11 mouse cellular contexts compared by ENCODE assay signal in the genomic region with DNA sequence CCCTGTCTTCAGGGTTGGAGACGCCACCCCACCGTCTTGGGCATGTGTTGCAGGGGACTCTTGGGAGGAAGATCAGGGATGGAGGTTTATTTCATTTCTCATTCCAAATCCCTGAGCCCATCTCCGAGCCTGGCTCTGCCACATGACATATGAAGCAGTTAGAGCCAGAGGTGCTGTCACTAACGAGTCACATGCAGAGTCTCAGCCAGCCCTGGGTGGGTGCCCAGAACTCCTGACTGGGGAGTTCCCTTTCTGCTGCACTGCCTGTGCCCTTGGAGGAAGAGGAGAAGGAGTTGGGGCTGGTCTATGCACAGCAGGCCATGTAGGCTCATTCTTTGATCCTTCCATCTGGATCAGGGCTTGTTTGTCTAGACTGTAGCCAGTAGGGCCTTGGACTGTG. TPM values are rescaled to one million over a fixed set of nuclear protein-coding genes. Genes with fewer than 3 reads are reported as not detected.
DNase-seq lines count a peak whose midpoint lies in the region; ATAC-seq and TF ChIP-seq lines count a peak whose summit lies in the region.
"Had no signal": no experiment of that assay in that cellular context is flagged by ENCODE, and none has a peak within 500 bp of the region (broad histone marks: within the 10 kb centered on the region; RNA-seq: fewer than 3 reads in every experiment).

No protein-coding gene starts in this region.

- H3K36me3 ChIP-seq in forebrain, embryonic 16.5 days (ENCODE audit: control insufficient read depth, insufficient read depth) = peaks cover 2% of the 10 kb centered on the region
- peaks cover 11% of the 10 kb centered on the region for H3K36me3 ChIP-seq in forebrain, embryonic 15.5 days
- peaks cover 84% of the 10 kb centered on the region for H3K36me3 ChIP-seq in midbrain, embryonic 10.5 days
- peaks cover 65% of the 10 kb centered on the region for H3K36me3 ChIP-seq in midbrain, embryonic 13.5 days
- H3K36me3 ChIP-seq in embryonic facial prominence, embryonic 10.5 days (replicated peaks) = no peaks in the 10 kb centered on the region

- 63% methylated on average over 4 of the region's 4 CpGs for WGBS in forebrain, embryonic 16.5 days
- WGBS in forebrain, embryonic 15.5 days = 68% methylated on average over 4 of the region's 4 CpGs
- WGBS in midbrain, embryonic 10.5 days = 83% methylated on average over 4 of the region's 4 CpGs
- 78% methylated on average over 4 of the region's 4 CpGs for WGBS in midbrain, embryonic 13.5 days
- 79% methylated on average over 4 of the region's 4 CpGs for WGBS in embryonic facial prominence, embryonic 10.5 days

- TF ChIP-seq CTCF in brain, embryonic 14.5 days (IDR thresholded peaks at IDR 0.05; ENCODE audit: borderline replicate concordance, extremely low read depth, insufficient read depth, insufficient read length) = no peak

- no peak for DNase-seq in midbrain, embryonic 10.5 days (ENCODE audit: low spot score)
- peak; percentile 64 for DNase-seq in brain, embryonic 14.5 days (ENCODE audit: low read depth)
- DNase-seq in heart, postnatal 25 days (ENCODE audit: low spot score) = peak; percentile 57
- no peak for DNase-seq in B cell, adult 2 months
- DNase-seq in embryonic facial prominence, embryonic 10.5 days (ENCODE audit: low spot score) = no peak
- DNase-seq: kidney, adult 2 months; liver had no signal

- peaks cover 5% of the 10 kb centered on the region; the same call in 1 of the 2 replicates for H3K4me1 ChIP-seq in forebrain, embryonic 16.5 days (replicated peaks; ENCODE audit: control insufficient read depth, insufficient read depth, low read length)
- peaks cover 14% of the 10 kb centered on the region; the same call in 1 of the 2 replicates for H3K4me1 ChIP-seq in forebrain, embryonic 15.5 days
- peaks cover 23% of the 10 kb centered on the region for H3K4me1 ChIP-seq in midbrain, embryonic 10.5 days
- H3K4me1 ChIP-seq in midbrain, embryonic 13.5 days (replicated peaks) = peaks cover 22% of the 10 kb centered on the region
- peaks cover 15% of the 10 kb centered on the region for H3K4me1 ChIP-seq in embryonic facial prominence, embryonic 10.5 days

- no peaks in the 10 kb centered on the region for H3K9me3 ChIP-seq in forebrain, embryonic 16.5 days (ENCODE audit: control insufficient read depth, low read length)
- no peaks in the 10 kb centered on the region for H3K9me3 ChIP-seq in forebrain, embryonic 15.5 days
- H3K9me3 ChIP-seq in midbrain, embryonic 10.5 days (replicated peaks) = no peaks in the 10 kb centered on the region
- H3K9me3 ChIP-seq in midbrain, embryonic 13.5 days = no peaks in the 10 kb centered on the region
- H3K9me3 ChIP-seq in embryonic facial prominence, embryonic 10.5 days = no peaks in the 10 kb centered on the region

- intact Hi-C loops in heart, postnatal 25 days (cut with DNase I) = no loop called here

- H3K27ac ChIP-seq in forebrain, embryonic 16.5 days (ENCODE audit: low read length) = no peak overlapping the region
- no peak overlapping the region for H3K27ac ChIP-seq in forebrain, embryonic 15.5 days (replicated peaks)
- H3K27ac ChIP-seq in midbrain, embryonic 10.5 days (replicated peaks) = peak overlapping the region; percentile 4
- no peak overlapping the region for H3K27ac ChIP-seq in midbrain, embryonic 13.5 days
- no peak overlapping the region for H3K27ac ChIP-seq in embryonic facial prominence, embryonic 10.5 days (replicated peaks)

- no peak overlapping the region for H3K4me2 ChIP-seq in forebrain, embryonic 16.5 days (ENCODE audit: low read length)
- no peak overlapping the region for H3K4me2 ChIP-seq in forebrain, embryonic 15.5 days (replicated peaks)
- H3K4me2 ChIP-seq in midbrain, embryonic 13.5 days (replicated peaks) = no peak overlapping the region

- no peak overlapping the region for H3K9ac ChIP-seq in forebrain, embryonic 16.5 days (replicated peaks; ENCODE audit: low read depth, low read length)
- H3K9ac ChIP-seq in forebrain, embryonic 15.5 days (replicated peaks) = no peak overlapping the region
- no peak overlapping the region for H3K9ac ChIP-seq in midbrain, embryonic 13.5 days (replicated peaks)

- ATAC-seq in forebrain, embryonic 16.5 days = peak; percentile 53
- ATAC-seq in forebrain, embryonic 15.5 days (replicated peaks) = no peak; the same call in 1 of the 2 replicates
- ATAC-seq in midbrain, embryonic 13.5 days = no peak

- H3K27me3 ChIP-seq in forebrain, embryonic 16.5 days (replicated peaks; ENCODE audit: control insufficient read depth, insufficient read depth, low read length) = no peaks in the 10 kb centered on the region
- H3K27me3 ChIP-seq in forebrain, embryonic 15.5 days = no peaks in the 10 kb centered on the region
- peaks cover 9% of the 10 kb centered on the region for H3K27me3 ChIP-seq in midbrain, embryonic 10.5 days (ENCODE audit: low read depth, poor library complexity, severe bottlenecking)
- H3K27me3 ChIP-seq in midbrain, embryonic 13.5 days = no peaks in the 10 kb centered on the region
- no peaks in the 10 kb centered on the region for H3K27me3 ChIP-seq in embryonic facial prominence, embryonic 10.5 days (replicated peaks; ENCODE audit: low read depth, poor library complexity, severe bottlenecking)

- TF ChIP-seq POLR2A in brain, embryonic 14.5 days (IDR thresholded peaks at IDR 0.05; ENCODE audit: borderline replicate concordance, extremely low read depth, insufficient read depth, insufficient read length, poor library complexity, severe bottlenecking) = no peak

- no peak overlapping the region for H3K4me3 ChIP-seq in forebrain, embryonic 16.5 days (replicated peaks; ENCODE audit: low read length)
- H3K4me3 ChIP-seq in forebrain, embryonic 15.5 days = no peak overlapping the region
- no peak overlapping the region for H3K4me3 ChIP-seq in midbrain, embryonic 10.5 days
- no peak overlapping the region for H3K4me3 ChIP-seq in midbrain, embryonic 13.5 days (replicated peaks)
- H3K4me3 ChIP-seq in embryonic facial prominence, embryonic 10.5 days = no peak overlapping the region
- H3K4me3 ChIP-seq: myocyte had no signal

RNA-seq across cellular contexts. Expression of a gene that starts 13.5 kb away (rescaled TPM):
- polyA plus RNA-seq in forebrain, embryonic 16.5 days (2015; fragmentation: Nextera tagmentation; extraction: Ambion mirVana) = 33.8 and 37.9 TPM in 2 replicates
- 31.5 and 32.1 TPM in 2 replicates for polyA plus RNA-seq in forebrain, embryonic 15.5 days (2015; fragmentation: Nextera tagmentation; extraction: Ambion mirVana)
- polyA plus RNA-seq in midbrain, embryonic 10.5 days (2016; fragmentation: Nextera tagmentation; extraction: Ambion mirVana) = 31.4 and 34.3 TPM in 2 replicates
- polyA plus RNA-seq in midbrain, embryonic 13.5 days (2015; fragmentation: Nextera tagmentation; extraction: Ambion mirVana) = 31.3 and 33.5 TPM in 2 replicates
- 44.6 and 69.0 TPM in 2 replicates for polyA plus RNA-seq in brain, embryonic 14.5 days (2012; rRNA removed)
- total RNA-seq in heart, postnatal 25 days (2021) = 1 to 10 TPM; 5.1 to 5.4 TPM
- 4.4 and 9.7 TPM in 2 replicates for polyA plus RNA-seq in embryonic facial prominence, embryonic 10.5 days (2016; fragmentation: Nextera tagmentation; extraction: Ambion mirVana)
- polyA plus RNA-seq: myocyte had no signal

Comparison
In these comparisons a context has a peak if more than half of its experiments do, and no peak if none do; other contexts are left out.
1. DNase-seq: peak in brain, embryonic 14.5 days (single experiment) and heart, postnatal 25 days (single experiment); none in midbrain, embryonic 10.5 days (single experiment), B cell, adult 2 months (0 of 2) and embryonic facial prominence, embryonic 10.5 days (single experiment).